Mouse (Mus musculus) testis, adult 10 weeks (tissue): Measurements from ENCODE around the gene Taf9b. TPM values are rescaled to one million over a fixed set of nuclear protein-coding genes. Genes with fewer than 3 reads are reported as not detected.

Source experiments
- polyA plus RNA-seq: library from polyadenylated mRNA; stranded (reverse); fragments of 350-450 nt; fragmentation: Illumina TruSeq; extraction: RNeasy Lipid Tissue Mini Kit (QIAGEN cat#74804); gene quantifications from one replicate; pipeline ENCODE4 v1.2.3, GENCODE M21; 2014; ENCODE audit warnings: low read depth, low replicate concordance

Gene Taf9b
- 36.8 TPM for polyA plus RNA-seq

DNA sequence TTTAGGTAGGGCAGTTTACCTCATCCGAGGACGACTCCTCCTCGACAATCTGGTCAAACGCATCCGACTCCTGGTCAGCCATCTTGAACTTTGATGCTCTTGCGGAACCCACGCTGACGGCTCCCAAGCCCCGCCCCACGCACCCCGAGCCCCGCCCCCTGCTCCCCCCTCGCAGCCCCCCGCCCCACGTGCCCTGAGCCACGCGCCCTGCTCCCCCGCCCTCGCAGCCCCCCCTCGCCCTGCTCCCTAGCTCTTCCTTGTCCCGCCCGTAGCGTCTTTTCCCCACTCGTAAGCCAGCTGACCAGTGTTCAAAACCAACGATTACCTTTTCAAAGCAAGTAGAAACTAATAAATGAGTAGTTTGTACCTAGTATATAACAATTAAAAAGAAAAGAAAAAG is at the start of gene Taf9b:
Taf9b (minus strand) TSS at position 101 of the 400 bp plus-strand sequence.

DNA sequence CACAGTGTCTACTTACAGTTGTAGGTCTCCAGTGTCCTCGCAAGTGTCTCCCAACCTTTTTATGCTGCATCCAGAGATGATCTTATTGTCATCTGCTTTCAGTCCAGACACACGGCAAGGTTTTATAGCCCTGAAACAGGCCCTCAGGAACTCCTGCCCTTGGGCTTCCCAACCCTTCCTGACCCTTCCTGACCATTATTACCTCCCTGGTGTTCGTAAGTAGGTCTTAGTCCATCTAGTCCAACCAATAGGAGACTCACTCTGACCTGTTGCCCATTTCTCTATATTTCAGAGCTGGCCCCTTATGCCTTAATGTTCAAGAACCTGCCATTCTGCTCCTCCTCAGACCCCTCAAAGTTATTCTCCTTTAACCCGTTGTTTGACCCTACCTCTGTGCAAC is 34.3 kb upstream of the Taf9b start, which contains the start of gene Fnd3c2:
Fnd3c2 (minus strand) TSS at position 101 of the 400 bp plus-strand sequence.

DNA sequence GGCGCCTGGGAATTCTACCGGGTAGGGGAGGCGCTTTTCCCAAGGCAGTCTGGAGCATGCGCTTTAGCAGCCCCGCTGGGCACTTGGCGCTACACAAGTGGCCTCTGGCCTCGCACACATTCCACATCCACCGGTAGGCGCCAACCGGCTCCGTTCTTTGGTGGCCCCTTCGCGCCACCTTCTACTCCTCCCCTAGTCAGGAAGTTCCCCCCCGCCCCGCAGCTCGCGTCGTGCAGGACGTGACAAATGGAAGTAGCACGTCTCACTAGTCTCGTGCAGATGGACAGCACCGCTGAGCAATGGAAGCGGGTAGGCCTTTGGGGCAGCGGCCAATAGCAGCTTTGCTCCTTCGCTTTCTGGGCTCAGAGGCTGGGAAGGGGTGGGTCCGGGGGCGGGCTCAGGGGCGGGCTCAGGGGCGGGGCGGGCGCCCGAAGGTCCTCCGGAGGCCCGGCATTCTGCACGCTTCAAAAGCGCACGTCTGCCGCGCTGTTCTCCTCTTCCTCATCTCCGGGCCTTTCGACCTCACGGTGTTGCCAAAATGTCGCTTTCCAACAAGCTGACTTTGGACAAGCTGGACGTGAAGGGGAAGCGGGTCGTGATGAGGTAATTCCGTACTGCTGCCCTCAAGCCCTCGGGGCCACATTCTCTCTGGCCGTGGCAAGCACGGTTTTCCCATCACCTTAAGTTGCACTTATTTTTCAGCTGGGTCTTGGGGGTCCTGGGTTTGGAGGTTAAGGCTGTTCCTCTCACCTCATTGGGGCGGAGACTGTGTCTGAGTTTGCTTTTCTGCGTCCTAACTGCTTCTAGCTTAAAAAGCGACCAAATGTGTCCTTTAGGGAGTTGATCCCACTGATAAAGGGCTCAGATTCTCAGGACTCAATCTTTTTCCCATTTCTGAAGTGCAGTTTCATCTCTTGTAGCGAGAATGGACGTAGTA is 34.0 kb downstream of the Taf9b start, which contains the start of gene Pgk1:
Pgk1 (plus strand) TSS at position 388 of the 937 bp plus-strand sequence.

Other genes starting within 250 kb of the Taf9b start
- gene Magt1, start 209.3 kb downstream of the Taf9b start, polyA plus RNA-seq: 13.1 TPM
- 36.7 TPM for gene Cox7b, start 205.5 kb downstream of the Taf9b start, polyA plus RNA-seq
- 15.9 TPM for gene Atp7a, start 193.9 kb downstream of the Taf9b start, polyA plus RNA-seq
- 0.52 TPM for gene Tlr13, start 78.0 kb downstream of the Taf9b start, polyA plus RNA-seq
- gene Pgk1, start 34.1 kb downstream of the Taf9b start, polyA plus RNA-seq: 15.8 TPM
- gene Fnd3c2, start 34.2 kb upstream of the Taf9b start, polyA plus RNA-seq: not detected